Mouse (Mus musculus): ENCODE results near the gene Ano4. TPM values are rescaled to one million over a fixed set of nuclear protein-coding genes. Genes with fewer than 3 reads are reported as not detected.

Ano4 gene
- polyA plus RNA-seq, 1 experiment from 2014 or later: 1.1 TPM

GRCm38 (mm10) chr10:89216078-89216477 is 128.5 kb downstream of the Ano4 start:
- H3K4me3 ChIP-seq: no peak overlapping the region
- H3K27me3 ChIP-seq: no peaks in the 10 kb centered on the region
- no peaks in the 10 kb centered on the region for H3K9me3 ChIP-seq
- H3K4me2 ChIP-seq: no peak overlapping the region
- H3K27ac ChIP-seq: no peak overlapping the region
- ATAC-seq (ENCODE audit: borderline replicate concordance, extremely low read depth, low FRiP score, low TSS enrichment): no peak
- H3K36me3 ChIP-seq: no peaks in the 10 kb centered on the region
- H3K9ac ChIP-seq: no peak overlapping the region
- 78% methylated on average over 6 of the region's 6 CpGs for WGBS
- H3K4me1 ChIP-seq: no peaks in the 10 kb centered on the region

GRCm38 (mm10) chr10:89205858-89206257 is 138.7 kb downstream of the Ano4 start:
- Histone ChIP-seq H3K9me3 (no peaks in the 10 kb centered on the region), H3K4me3 (no peak overlapping the region), H3K27ac (no peak overlapping the region), H3K9ac (no peak overlapping the region), H3K27me3 (no peaks in the 10 kb centered on the region), H3K36me3 (no peaks in the 10 kb centered on the region), H3K4me1 (no peaks in the 10 kb centered on the region), H3K4me2 (no peak overlapping the region)
- 38% methylated on average over 2 of the region's 2 CpGs for WGBS
- ATAC-seq (ENCODE audit: borderline replicate concordance, extremely low read depth, low FRiP score, low TSS enrichment): no peak

- no peak overlapping the region for H3K4me3 ChIP-seq
- H3K27ac ChIP-seq: no peak overlapping the region
- WGBS: 86% methylated on average over 10 of the region's 10 CpGs
- no peak overlapping the region for H3K9ac ChIP-seq
- no peak for ATAC-seq (ENCODE audit: borderline replicate concordance, extremely low read depth, low FRiP score, low TSS enrichment)
- H3K27me3 ChIP-seq: no peaks in the 10 kb centered on the region
- no peaks in the 10 kb centered on the region for H3K36me3 ChIP-seq
- H3K4me2 ChIP-seq: no peak overlapping the region
- H3K9me3 ChIP-seq: no peaks in the 10 kb centered on the region
- H3K4me1 ChIP-seq: no peaks in the 10 kb centered on the region
These were observed 148.1 kb downstream of the Ano4 start for GRCm38 (mm10) chr10:89196444-89196843.

DNA sequence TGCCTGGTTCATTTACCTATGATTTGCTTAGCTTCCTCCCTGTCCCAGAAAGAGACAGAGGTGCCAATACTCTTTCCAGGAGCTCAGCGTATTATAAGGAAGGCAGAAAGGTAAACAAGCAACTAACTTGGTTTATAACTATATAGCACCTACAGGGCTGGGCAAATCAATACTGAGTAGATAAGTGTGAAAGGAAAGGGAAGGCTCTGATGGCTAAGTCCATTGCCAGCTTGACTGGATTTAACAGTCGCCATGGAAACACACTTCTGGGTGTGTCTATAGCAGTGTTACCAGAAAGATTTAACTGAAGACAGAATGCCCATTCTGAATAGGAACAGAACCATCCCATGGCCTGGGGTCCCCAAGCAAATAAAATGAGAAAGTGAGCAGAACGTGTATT is 149.5 kb downstream of the Ano4 start:
- Histone ChIP-seq H3K4me3 (no peak overlapping the region), H3K9me3 (no peaks in the 10 kb centered on the region), H3K27me3 (no peaks in the 10 kb centered on the region), H3K4me2 (no peak overlapping the region), H3K9ac (no peak overlapping the region), H3K4me1 (no peaks in the 10 kb centered on the region), H3K27ac (no peak overlapping the region), H3K36me3 (no peaks in the 10 kb centered on the region)
- ATAC-seq (ENCODE audit: borderline replicate concordance, extremely low read depth, low FRiP score, low TSS enrichment): no peak
- 67% methylated on average over 3 of the region's 3 CpGs for WGBS

GRCm38 (mm10) chr10:89194440-89194839 is 150.1 kb downstream of the Ano4 start:
- Histone ChIP-seq H3K27ac (no peak overlapping the region), H3K4me1 (no peaks in the 10 kb centered on the region), H3K4me2 (no peak overlapping the region), H3K9ac (no peak overlapping the region), H3K27me3 (no peaks in the 10 kb centered on the region), H3K36me3 (no peaks in the 10 kb centered on the region), H3K9me3 (no peaks in the 10 kb centered on the region), H3K4me3 (no peak overlapping the region)
- no peak for ATAC-seq (ENCODE audit: borderline replicate concordance, extremely low read depth, low FRiP score, low TSS enrichment)
- WGBS: 73% methylated on average over 7 of the region's 7 CpGs

- H3K9me3 ChIP-seq: no peaks in the 10 kb centered on the region
- no peaks in the 10 kb centered on the region for H3K36me3 ChIP-seq
- no peak overlapping the region for H3K9ac ChIP-seq
- no peak overlapping the region for H3K27ac ChIP-seq
- H3K27me3 ChIP-seq: no peaks in the 10 kb centered on the region
- H3K4me3 ChIP-seq: no peak overlapping the region
- H3K4me2 ChIP-seq: no peak overlapping the region
- no peak for ATAC-seq (ENCODE audit: borderline replicate concordance, extremely low read depth, low FRiP score, low TSS enrichment)
- no peaks in the 10 kb centered on the region for H3K4me1 ChIP-seq
- 74% methylated on average over 4 of the region's 4 CpGs for WGBS
These were observed 166.6 kb downstream of the Ano4 start for GRCm38 (mm10) chr10:89177921-89178320.

DNA sequence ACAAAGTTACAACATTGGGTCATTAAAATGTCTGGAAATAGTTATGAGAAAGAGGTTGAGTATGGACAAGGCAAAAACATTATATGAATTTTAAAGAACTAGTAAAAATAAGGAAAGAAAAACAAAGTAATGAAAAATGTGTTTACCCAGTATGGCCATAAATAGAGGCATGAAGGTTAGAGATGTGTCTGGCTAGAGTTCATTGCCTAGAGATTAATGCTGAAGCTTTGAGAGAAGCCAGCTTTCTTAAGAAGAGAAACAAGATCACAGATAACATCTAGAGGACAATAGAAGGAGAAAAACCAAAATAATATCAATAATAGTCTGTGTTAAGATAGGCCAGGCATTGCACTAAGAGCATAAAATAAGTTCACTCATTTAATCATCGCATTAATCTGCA is 180.0 kb downstream of the Ano4 start:
- Histone ChIP-seq H3K9me3 (no peaks in the 10 kb centered on the region), H3K4me3 (no peak overlapping the region), H3K27me3 (no peaks in the 10 kb centered on the region), H3K27ac (no peak overlapping the region), H3K9ac (no peak overlapping the region), H3K4me2 (no peak overlapping the region), H3K36me3 (no peaks in the 10 kb centered on the region), H3K4me1 (no peaks in the 10 kb centered on the region)
- ATAC-seq (ENCODE audit: borderline replicate concordance, extremely low read depth, low FRiP score, low TSS enrichment): no peak
- 86% methylated on average over 1 of the region's 1 CpGs for WGBS

DNA sequence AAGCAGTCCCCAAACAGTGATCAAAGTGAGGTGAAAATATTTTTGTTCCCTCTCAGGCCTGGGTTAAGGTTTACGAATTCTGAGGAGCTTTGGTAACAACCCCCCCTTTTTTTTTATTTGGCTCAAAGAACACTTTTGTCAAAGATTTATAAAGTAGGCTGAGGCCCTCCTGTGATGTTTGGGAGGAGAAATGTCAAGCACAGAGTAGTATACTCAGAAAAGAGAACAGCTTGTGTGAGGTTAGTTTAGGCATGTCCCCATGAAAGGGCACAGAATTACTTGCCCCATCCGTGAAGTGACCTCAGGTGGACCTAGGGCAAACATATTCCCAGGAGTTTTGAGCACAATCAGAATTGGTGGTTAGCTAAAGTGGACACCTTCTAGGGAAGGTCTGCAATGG is 189.1 kb downstream of the Ano4 start:
- WGBS: 44% methylated on average over 2 of the region's 2 CpGs
- H3K9me3 ChIP-seq: no peaks in the 10 kb centered on the region
- H3K36me3 ChIP-seq: no peaks in the 10 kb centered on the region
- no peak for ATAC-seq (ENCODE audit: borderline replicate concordance, extremely low read depth, low FRiP score, low TSS enrichment)
- H3K4me3 ChIP-seq: no peak overlapping the region
- no peak overlapping the region for H3K4me2 ChIP-seq
- no peaks in the 10 kb centered on the region for H3K4me1 ChIP-seq
- H3K27me3 ChIP-seq: no peaks in the 10 kb centered on the region
- H3K27ac ChIP-seq: no peak overlapping the region
- no peak overlapping the region for H3K9ac ChIP-seq

DNA sequence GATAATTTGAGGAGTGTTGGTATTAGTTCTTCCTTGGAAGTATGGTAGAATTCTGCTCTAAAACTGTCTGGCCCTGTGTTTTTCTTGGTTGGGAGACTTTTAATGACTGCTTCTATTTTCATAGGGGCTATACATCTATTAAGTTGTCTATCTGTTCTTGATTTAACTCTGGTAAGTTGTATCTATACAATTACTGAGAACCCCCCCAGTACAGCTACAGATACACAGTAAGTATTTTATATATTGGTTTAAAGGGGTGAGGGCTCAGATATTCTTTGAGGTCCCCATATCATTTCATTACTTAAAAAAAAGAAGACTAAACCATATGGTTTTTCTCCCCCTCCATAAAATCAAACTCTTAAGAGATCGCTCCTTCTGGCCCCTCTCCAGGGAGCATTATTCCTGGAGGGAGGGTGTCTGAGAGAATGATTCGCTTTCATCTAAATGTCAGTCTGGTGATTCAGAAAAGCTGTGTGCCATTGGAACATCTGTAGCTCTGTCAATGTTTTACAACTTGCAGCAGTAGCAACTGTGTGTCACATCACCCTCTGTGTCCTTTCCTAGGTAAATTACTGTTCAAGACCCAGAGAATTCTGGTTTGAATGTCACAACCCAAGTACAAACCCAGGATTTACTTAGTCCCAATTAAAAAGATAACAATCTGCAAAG is 189.6 kb downstream of the Ano4 start:
- Histone ChIP-seq H3K27ac (no peak overlapping the region), H3K27me3 (no peaks in the 10 kb centered on the region), H3K4me3 (no peak overlapping the region), H3K9ac (no peak overlapping the region), H3K9me3 (no peaks in the 10 kb centered on the region), H3K36me3 (no peaks in the 10 kb centered on the region), H3K4me2 (no peak overlapping the region), H3K4me1 (no peaks in the 10 kb centered on the region)
- no peak for ATAC-seq (ENCODE audit: borderline replicate concordance, extremely low read depth, low FRiP score, low TSS enrichment)
- 41% methylated on average over 2 of the region's 2 CpGs for WGBS

DNA sequence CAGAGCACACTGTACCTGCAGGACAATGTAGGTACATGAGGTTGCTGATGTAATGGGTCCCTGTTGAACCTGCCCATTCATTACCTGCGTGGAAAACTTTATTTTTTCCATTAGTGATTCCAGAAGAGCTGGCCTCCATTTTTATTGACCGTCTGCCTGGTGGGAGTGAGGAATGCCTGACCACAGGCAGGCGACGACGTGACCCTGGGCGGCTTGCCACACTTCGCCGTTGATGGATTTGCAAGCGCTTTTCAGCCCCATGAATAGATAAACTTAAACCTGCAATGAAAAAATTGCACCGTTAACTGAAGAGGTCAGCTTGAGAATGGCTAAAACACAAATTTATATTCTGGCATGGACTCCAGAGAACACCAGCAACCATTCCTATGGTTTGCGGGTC is 195.4 kb downstream of the Ano4 start:
- no peaks in the 10 kb centered on the region for H3K36me3 ChIP-seq
- 65% methylated on average over 11 of the region's 11 CpGs for WGBS
- H3K27me3 ChIP-seq: no peaks in the 10 kb centered on the region
- no peak for ATAC-seq (ENCODE audit: borderline replicate concordance, extremely low read depth, low FRiP score, low TSS enrichment)
- H3K4me2 ChIP-seq: no peak overlapping the region
- no peaks in the 10 kb centered on the region for H3K9me3 ChIP-seq
- no peak overlapping the region for H3K9ac ChIP-seq
- no peak overlapping the region for H3K4me3 ChIP-seq
- no peak overlapping the region for H3K27ac ChIP-seq
- no peaks in the 10 kb centered on the region for H3K4me1 ChIP-seq

DNA sequence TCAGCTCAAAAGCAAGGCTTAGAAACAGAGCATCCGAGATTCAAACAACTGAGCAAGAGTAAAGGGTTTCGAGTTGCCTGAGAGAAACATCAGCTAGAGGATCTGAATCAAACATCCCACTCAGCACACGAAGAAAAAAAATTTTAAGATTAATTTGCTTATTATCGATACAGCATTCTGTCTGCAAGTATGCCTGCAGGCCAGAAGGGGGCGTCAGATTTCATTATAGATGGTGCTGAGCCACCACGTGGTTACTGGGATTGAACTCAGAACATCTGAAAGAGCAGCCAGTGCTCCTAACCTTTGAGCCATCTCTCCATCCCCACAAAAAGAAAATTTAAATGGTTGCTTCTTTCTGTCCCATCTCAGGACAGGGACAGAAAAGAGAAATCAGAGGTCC is 223.2 kb downstream of the Ano4 start:
- no peaks in the 10 kb centered on the region for H3K36me3 ChIP-seq
- ATAC-seq (ENCODE audit: borderline replicate concordance, extremely low read depth, low FRiP score, low TSS enrichment): no peak
- no peak overlapping the region for H3K9ac ChIP-seq
- H3K9me3 ChIP-seq: no peaks in the 10 kb centered on the region
- H3K4me1 ChIP-seq: no peaks in the 10 kb centered on the region
- 45% methylated on average over 6 of the region's 6 CpGs for WGBS
- no peak overlapping the region for H3K27ac ChIP-seq
- H3K4me2 ChIP-seq: no peak overlapping the region
- no peak overlapping the region for H3K4me3 ChIP-seq
- no peaks in the 10 kb centered on the region for H3K27me3 ChIP-seq

GRCm38 (mm10) chr10:89114381-89114780 is 230.2 kb downstream of the Ano4 start:
- ATAC-seq (ENCODE audit: borderline replicate concordance, extremely low read depth, low FRiP score, low TSS enrichment): no peak
- WGBS: 81% methylated on average over 6 of the region's 6 CpGs

GRCm38 (mm10) chr10:89111466-89111865 is 233.1 kb downstream of the Ano4 start:
- no peaks in the 10 kb centered on the region for H3K36me3 ChIP-seq
- 59% methylated on average over 2 of the region's 2 CpGs for WGBS
- H3K9me3 ChIP-seq: no peaks in the 10 kb centered on the region
- no peak overlapping the region for H3K4me3 ChIP-seq
- no peak overlapping the region for H3K27ac ChIP-seq
- H3K27me3 ChIP-seq: no peaks in the 10 kb centered on the region
- ATAC-seq (ENCODE audit: borderline replicate concordance, extremely low read depth, low FRiP score, low TSS enrichment): no peak
- no peak overlapping the region for H3K4me2 ChIP-seq
- no peaks in the 10 kb centered on the region for H3K4me1 ChIP-seq
- H3K9ac ChIP-seq: no peak overlapping the region

More at GRCm38 (mm10) chr10:89114381-89114780, 230.2 kb downstream of the Ano4 start:
- H3K36me3 ChIP-seq: no peaks in the 10 kb centered on the region
- no peak overlapping the region for H3K9ac ChIP-seq
- H3K4me1 ChIP-seq: no peaks in the 10 kb centered on the region
- no peak overlapping the region for H3K4me2 ChIP-seq
- no peaks in the 10 kb centered on the region for H3K9me3 ChIP-seq
- H3K27ac ChIP-seq: no peak overlapping the region
- no peak overlapping the region for H3K4me3 ChIP-seq
- no peaks in the 10 kb centered on the region for H3K27me3 ChIP-seq

All from lung, embryonic 15.5 days (tissue).